Mouse (Mus musculus): ENCODE data around the gene Brca1.
"Not testable (repeated sequence)": the region's sequence is repeated elsewhere in the genome, so short reads cannot be mapped to it uniquely, and the experiment has no call there.

Gene Brca1

GRCm38 (mm10) chr11:101470206-101470605 is 81.5 kb downstream of the Brca1 start:
- no peak for DNase-seq (ENCODE audit: low read depth, low spot score)

DNA sequence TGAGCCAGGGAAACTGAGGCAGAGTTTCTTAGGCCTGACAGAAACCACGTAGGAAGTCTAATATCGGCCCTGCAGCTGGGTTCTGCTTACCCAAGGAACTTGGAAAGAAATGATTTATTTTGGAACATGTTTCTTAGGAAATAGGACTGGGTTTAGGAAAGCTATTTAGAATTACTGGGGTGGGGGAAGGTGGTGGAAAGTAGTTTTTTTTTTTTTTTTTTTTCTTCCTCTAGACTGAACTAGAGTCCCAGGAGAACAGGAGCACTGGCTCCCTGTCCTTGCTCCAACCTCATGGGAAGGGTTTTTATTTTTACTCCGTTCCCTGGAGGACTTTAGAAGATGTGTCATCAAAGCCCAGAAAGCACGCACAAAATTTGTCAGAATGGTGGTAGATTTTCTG is 82.6 kb downstream of the Brca1 start:
- no peak for DNase-seq (ENCODE audit: low read depth, low spot score)

GRCm38 (mm10) chr11:101468731-101469130 is 83.0 kb downstream of the Brca1 start:
- peak; percentile 23 for DNase-seq (ENCODE audit: low read depth, low spot score)

DNA sequence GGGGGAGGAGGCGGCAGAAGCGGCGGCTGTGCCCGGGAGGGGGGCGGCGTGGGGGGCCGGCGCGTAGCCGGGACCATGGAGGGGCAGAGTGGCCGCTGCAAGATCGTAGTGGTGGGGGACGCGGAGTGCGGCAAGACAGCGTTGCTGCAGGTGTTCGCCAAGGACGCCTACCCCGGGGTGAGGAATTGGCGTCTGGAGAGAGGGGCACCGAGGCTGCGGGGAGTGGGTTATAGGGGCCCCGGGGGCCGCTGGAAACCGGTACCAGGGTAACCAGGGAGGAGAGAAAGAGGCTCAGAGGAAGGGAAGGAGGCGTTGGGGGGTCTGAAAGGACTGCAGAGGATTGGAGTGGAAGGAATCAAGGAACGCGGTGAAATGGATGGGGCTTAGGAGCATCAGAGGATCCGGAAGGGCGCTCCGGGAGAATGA is 83.5 kb downstream of the Brca1 start:
- DNase-seq (ENCODE audit: low read depth, low spot score) = no peak

DNA sequence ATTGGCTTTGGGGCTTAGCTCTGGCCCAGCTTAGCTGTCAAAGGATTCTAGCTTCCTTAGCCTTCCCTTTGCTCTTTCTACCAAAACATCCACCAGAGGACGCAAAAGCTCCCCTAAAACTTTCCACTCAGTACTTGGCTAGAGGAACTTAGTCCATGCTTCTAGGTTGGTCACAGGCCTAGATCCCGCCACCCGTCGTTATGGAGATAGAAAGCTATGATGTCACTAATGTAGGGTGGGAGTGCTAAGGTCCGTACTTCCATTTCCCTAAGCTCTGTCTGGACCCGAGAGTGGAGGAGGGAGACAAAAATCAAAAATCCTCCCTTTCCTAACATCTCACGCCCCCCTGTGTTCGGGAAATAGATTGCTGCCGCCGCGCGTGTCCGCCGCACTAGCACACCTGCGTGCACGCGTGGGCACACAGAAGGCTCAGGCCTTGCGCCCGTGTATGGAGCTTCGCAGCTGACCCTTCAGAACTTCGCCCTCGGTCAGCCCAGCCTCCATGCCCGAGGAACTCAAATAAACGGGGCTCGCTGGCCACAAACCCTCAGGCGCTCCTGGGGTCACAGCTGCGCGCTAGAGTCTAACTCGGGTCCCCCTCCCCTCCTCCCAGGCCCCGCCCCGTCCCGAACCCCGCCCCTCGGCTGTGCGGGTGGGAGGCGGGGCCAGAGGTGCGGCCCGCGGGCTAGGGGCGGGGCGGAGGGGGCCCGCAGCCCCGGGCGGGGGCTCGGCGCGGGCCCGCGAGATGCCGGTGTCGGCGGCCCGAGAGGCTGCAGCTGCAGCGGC is 84.1 kb downstream of the Brca1 start:
- DNase-seq (ENCODE audit: low read depth, low spot score) = peak; percentile 93

DNA sequence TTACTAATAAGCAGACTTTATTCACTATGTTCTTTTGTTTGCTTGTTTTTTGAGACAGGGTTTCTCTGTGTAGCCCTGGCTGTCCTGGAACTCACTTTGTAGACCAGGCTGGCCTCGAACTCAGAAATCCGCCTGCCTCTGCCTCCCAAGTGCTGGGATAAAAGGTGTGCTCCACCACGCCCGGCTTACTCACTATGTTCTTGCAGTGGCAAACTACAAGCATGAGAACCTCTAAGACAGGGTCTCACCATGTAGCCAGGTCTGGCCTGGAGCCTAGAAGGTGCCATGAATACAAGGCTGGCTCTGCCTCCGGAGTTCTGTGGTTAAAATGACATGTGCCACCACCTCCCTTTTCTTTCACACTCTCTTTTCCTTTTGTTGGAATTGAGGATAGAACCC is 85.2 kb downstream of the Brca1 start:
- not testable (repeated sequence) for DNase-seq (ENCODE audit: low read depth, low spot score)

GRCm38 (mm10) chr11:101465869-101466551 is 85.7 kb downstream of the Brca1 start, which contains the start of gene Vat1:
TSS of gene Vat1 (minus strand) at chr11:101466230.
- peak; percentile 80 for DNase-seq (ENCODE audit: low read depth, low spot score)

GRCm38 (mm10) chr11:101465101-101465868 is 86.5 kb downstream of the Brca1 start:
- DNase-seq (ENCODE audit: low read depth, low spot score) = peak; percentile 90

- peak; percentile 62 for DNase-seq (ENCODE audit: low read depth, low spot score)
Observed at GRCm38 (mm10) chr11:101464211-101465100, 87.3 kb downstream of the Brca1 start, which contains the start of gene Rnd2. TSS of gene Rnd2 (plus strand) at chr11:101464999.

GRCm38 (mm10) chr11:101462583-101463440 is 88.9 kb downstream of the Brca1 start:
- DNase-seq (ENCODE audit: low read depth, low spot score) = no peak

DNA sequence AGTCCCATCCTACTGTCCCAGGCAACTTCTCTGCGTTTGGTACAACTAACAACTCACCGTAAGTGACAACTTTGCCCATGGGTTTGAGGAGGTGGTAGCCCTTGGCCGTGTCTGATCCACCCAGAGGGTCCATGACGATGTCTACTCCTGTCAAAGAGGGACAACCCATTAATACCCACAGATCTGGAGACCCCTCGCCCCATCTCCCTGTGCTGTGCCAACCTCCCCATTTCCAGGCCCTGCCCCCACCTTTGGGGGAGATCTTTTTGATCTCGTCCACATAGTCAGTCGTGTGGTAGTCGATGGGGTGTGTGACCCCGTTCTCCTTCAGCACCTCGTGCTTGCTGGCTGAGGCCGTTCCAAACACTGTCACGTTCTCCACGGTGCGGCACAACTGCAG is 89.6 kb downstream of the Brca1 start:
- no peak for DNase-seq (ENCODE audit: low read depth, low spot score)

DNA sequence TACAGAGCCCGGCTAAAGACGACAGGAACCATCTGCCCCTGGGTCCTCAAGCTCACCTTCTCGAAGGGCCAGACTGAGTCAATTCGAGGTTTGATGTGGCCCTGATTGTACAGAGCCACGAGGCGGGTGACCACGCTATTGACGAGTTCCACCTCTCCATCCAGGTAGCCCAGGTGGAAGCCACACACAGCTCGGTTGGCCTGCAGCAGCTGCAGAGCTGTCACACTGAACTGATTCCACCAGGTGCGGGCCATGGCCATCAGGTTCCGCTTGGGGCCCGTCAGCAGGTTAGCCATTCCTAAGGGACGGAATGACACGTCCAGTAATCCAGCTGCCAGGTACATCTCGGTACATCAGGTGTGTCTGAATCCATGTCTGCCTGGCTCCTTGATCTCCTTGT is 91.4 kb downstream of the Brca1 start:
- DNase-seq (ENCODE audit: low read depth, low spot score) = no peak

DNA sequence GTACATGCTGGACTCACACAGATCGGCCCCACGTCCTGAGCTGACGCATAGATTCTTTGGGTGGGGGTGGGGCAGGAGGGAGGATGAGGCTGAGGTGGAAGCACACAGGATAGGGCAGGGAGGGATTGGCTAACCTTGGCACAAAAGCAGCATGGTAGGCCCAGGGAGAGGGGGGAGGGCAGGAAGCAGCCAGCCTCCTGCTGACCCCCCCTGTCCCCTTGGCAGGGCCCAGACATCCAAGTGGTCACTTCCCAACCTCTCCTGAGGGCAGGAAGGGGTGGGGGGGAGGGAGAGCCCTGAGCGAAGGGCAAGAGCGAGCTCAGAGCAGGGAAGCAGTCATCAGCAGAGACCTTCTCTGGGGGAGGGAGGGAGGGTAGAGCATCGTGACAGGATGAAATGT is 92.0 kb downstream of the Brca1 start:
- no peak for DNase-seq (ENCODE audit: low read depth, low spot score)

- DNase-seq (ENCODE audit: low read depth, low spot score) = no peak
Observed at GRCm38 (mm10) chr11:101458217-101458616, 93.5 kb downstream of the Brca1 start.

DNA sequence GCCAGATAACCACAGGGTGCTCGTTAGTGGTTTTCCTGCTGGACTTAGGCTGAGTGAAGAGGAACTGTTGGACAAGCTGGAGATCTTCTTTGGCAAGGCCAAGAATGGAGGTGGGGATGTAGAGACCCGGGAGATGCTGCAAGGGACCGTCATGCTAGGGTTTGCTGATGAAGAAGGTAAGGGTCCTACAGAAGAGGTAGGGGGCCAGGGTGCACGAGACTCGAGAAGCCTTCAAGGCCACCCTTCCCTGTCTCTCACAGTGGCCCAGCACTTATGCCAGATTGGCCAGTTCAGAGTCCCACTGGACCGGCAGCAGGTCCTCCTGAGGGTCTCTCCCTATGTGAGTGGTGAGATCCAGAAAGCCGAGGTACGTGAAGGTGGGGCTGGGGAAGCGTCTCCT is 94.1 kb downstream of the Brca1 start:
- no peak for DNase-seq (ENCODE audit: low read depth, low spot score)

DNA sequence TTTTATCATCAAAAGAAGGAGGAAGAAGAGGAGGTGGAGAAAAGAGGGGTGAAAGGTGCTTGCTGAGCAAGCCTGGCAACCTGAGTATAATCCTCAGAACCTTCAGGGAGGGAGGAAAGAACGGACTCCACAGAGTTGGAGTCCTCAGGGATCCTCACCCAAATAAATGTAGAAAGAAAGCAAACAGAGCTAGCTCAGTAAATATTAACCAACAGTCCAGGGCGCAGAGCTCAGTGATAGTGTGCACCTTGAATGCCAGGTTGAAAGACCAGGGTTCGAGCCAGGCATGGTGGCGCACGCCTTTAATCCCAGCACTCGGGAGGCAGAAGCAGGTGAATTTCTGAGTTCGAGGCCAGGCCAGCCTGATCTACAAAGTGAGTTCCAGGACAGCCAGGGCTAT is 96.1 kb downstream of the Brca1 start:
- DNase-seq (ENCODE audit: low read depth, low spot score) = no peak

- peak; percentile 54 for DNase-seq (ENCODE audit: low read depth, low spot score)
Observed at GRCm38 (mm10) chr11:101454702-101455101, 97.1 kb downstream of the Brca1 start.

GRCm38 (mm10) chr11:101452093-101452774 is 99.5 kb downstream of the Brca1 start:
- DNase-seq (ENCODE audit: low read depth, low spot score) = no peak

GRCm38 (mm10) chr11:101451536-101451935 is 100.2 kb downstream of the Brca1 start:
- peak; percentile 34 for DNase-seq (ENCODE audit: low read depth, low spot score)

GRCm38 (mm10) chr11:101450394-101450793 is 101.4 kb downstream of the Brca1 start:
- DNase-seq (ENCODE audit: low read depth, low spot score) = peak; percentile 60

Measured in 3T3-L1 (cell line).